In the genomic region with DNA sequence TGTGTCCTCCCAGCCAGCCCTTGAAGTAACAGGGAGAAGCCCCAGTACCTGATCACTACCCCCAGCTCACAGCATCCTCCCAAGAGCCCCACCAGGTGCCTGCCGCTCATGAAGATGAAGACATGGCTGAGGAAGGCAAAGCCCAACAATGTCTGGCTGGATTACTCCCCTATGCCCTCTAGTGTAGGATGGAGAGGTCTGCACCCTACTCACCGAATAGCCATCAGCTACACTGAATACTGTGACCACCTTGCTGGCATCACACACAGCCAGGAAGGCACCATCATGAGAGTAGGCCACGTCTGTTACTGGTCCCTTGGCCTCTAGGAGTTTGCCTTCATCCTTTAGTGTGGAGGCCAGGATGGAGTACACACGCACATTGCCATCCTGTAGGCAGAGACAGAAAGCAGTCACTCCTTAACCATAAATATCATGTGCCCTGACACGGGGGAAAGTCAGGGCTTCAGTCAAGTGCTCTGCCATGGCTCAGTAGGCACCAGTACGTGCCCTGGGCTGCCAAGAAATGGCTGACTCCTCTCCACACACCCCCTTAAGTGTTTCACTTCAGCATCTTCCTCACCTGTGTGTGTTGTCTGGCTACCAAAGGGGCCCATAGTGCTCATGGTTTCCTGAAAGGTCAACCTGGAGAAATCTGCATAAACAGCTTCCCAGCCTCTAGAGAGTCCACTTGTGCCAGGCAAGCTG, we compare ENCODE assay signal across 9 mouse cellular contexts. TPM values are rescaled to one million over a fixed set of nuclear protein-coding genes. Genes with fewer than 3 reads are reported as not detected.
DNase-seq lines count a peak whose midpoint lies in the region; ATAC-seq and TF ChIP-seq lines count a peak whose summit lies in the region.
"Had no signal": no experiment of that assay in that cellular context is flagged by ENCODE, and none has a peak within 500 bp of the region (broad histone marks: within the 10 kb centered on the region; RNA-seq: fewer than 3 reads in every experiment).

No protein-coding gene starts in this region.

- no peak overlapping the region for H3K27ac ChIP-seq in kidney, embryonic 14.5 days (ENCODE audit: low read depth, low read length)
- no peak overlapping the region for H3K27ac ChIP-seq in bone marrow, adult 2 months (ENCODE audit: control insufficient read depth, insufficient read depth, low read depth, low read length, poor library complexity)
- no peak overlapping the region for H3K27ac ChIP-seq in intestine, embryonic 15.5 days
- H3K27ac ChIP-seq in neural tube, embryonic 14.5 days (ENCODE audit: low read depth, low read length): no peak overlapping the region
- H3K27ac ChIP-seq: limb, embryonic 15.5 days had no signal

- peak; percentile 20; the same call in 1 of the 2 replicates for TF ChIP-seq CTCF in bone marrow, adult 2 months (IDR thresholded peaks at IDR 0.05; ENCODE audit: control insufficient read depth, insufficient read depth, low read length)

- peaks cover 85% of the 10 kb centered on the region for H3K36me3 ChIP-seq in kidney, embryonic 14.5 days (ENCODE audit: control insufficient read depth, insufficient read depth, low read length)
- H3K36me3 ChIP-seq in intestine, embryonic 15.5 days: peaks cover 67% of the 10 kb centered on the region
- peaks cover 72% of the 10 kb centered on the region for H3K36me3 ChIP-seq in neural tube, embryonic 14.5 days (ENCODE audit: control insufficient read depth, insufficient read depth, low read length)

- TF ChIP-seq POLR2A in bone marrow, adult 2 months (IDR thresholded peaks at IDR 0.05; ENCODE audit: borderline replicate concordance, control insufficient read depth, low read depth, low read length): no peak

- H3K27me3 ChIP-seq in kidney, embryonic 14.5 days (ENCODE audit: control insufficient read depth, insufficient read depth, low read length): no peaks in the 10 kb centered on the region
- H3K27me3 ChIP-seq in intestine, embryonic 15.5 days (replicated peaks): no peaks in the 10 kb centered on the region
- H3K27me3 ChIP-seq in neural tube, embryonic 14.5 days (ENCODE audit: control insufficient read depth, insufficient read depth, low read length): no peaks in the 10 kb centered on the region
- H3K27me3 ChIP-seq: limb, embryonic 15.5 days had no signal

- no peak overlapping the region for H3K4me3 ChIP-seq in kidney, embryonic 14.5 days (ENCODE audit: low read length)
- H3K4me3 ChIP-seq in bone marrow, adult 2 months (replicated peaks; ENCODE audit: control insufficient read depth, low read depth, low read length): no peak overlapping the region
- H3K4me3 ChIP-seq in intestine, embryonic 15.5 days (replicated peaks): no peak overlapping the region
- H3K4me3 ChIP-seq in neural tube, embryonic 14.5 days (ENCODE audit: low read depth, low read length): no peak overlapping the region
- H3K4me3 ChIP-seq: limb, embryonic 15.5 days had no signal

- WGBS in kidney, embryonic 14.5 days: 72% methylated on average over 6 of the region's 6 CpGs
- WGBS in bone marrow, adult 2 months: 75% methylated on average over 6 of the region's 6 CpGs
- 79% methylated on average over 6 of the region's 6 CpGs for WGBS in intestine, embryonic 15.5 days
- WGBS in neural tube, embryonic 14.5 days: 75% methylated on average over 6 of the region's 6 CpGs

- ATAC-seq in kidney, embryonic 14.5 days (ENCODE audit: low FRiP score, low TSS enrichment): 0 out of 2 replicates have a peak, but pooled peaks have one; percentile 61
- ATAC-seq in intestine, embryonic 15.5 days: 0 out of 2 replicates have a peak, but pooled peaks have one; percentile 29
- peak; percentile 50; the same call in 1 of the 2 replicates for ATAC-seq in neural tube, embryonic 14.5 days (ENCODE audit: low read depth)

- intact Hi-C loops in heart, postnatal 10 days (cut with DNase I): no loop called here

- H3K9ac ChIP-seq in kidney, embryonic 14.5 days (ENCODE audit: low read depth, low read length): no peak overlapping the region
- no peak overlapping the region for H3K9ac ChIP-seq in intestine, embryonic 15.5 days
- no peak overlapping the region for H3K9ac ChIP-seq in neural tube, embryonic 14.5 days (replicated peaks; ENCODE audit: low read depth, low read length)
- H3K9ac ChIP-seq: limb, embryonic 15.5 days had no signal

- H3K4me2 ChIP-seq in kidney, embryonic 14.5 days (replicated peaks; ENCODE audit: low read depth, low read length): no peak overlapping the region
- no peak overlapping the region for H3K4me2 ChIP-seq in intestine, embryonic 15.5 days (replicated peaks)
- H3K4me2 ChIP-seq in neural tube, embryonic 14.5 days (ENCODE audit: low read depth, low read length): no peak overlapping the region
- H3K4me2 ChIP-seq: limb, embryonic 15.5 days had no signal

- no peaks in the 10 kb centered on the region for H3K4me1 ChIP-seq in kidney, embryonic 14.5 days (ENCODE audit: control insufficient read depth, insufficient read depth, low read length)
- H3K4me1 ChIP-seq in bone marrow, adult 2 months (ENCODE audit: control insufficient read depth, insufficient read depth, low read length): no peaks in the 10 kb centered on the region
- H3K4me1 ChIP-seq in intestine, embryonic 15.5 days (replicated peaks): no peaks in the 10 kb centered on the region
- H3K4me1 ChIP-seq in neural tube, embryonic 14.5 days (ENCODE audit: control insufficient read depth, insufficient read depth, low read length): no peaks in the 10 kb centered on the region
- H3K4me1 ChIP-seq: limb, embryonic 15.5 days had no signal

- no peaks in the 10 kb centered on the region for H3K9me3 ChIP-seq in kidney, embryonic 14.5 days (ENCODE audit: control insufficient read depth, low read length)
- no peaks in the 10 kb centered on the region for H3K9me3 ChIP-seq in intestine, embryonic 15.5 days
- H3K9me3 ChIP-seq in neural tube, embryonic 14.5 days (ENCODE audit: control insufficient read depth, low read length): no peaks in the 10 kb centered on the region
- H3K9me3 ChIP-seq: limb, embryonic 15.5 days had no signal

- no peak for DNase-seq in kidney, adult 9 months
- no peak for DNase-seq in ovary, postnatal 10 days (ENCODE audit: low spot score)
- DNase-seq in left cerebral cortex, adult 9 months (ENCODE audit: low spot score in 2 of 2): no peak
- DNase-seq in heart, postnatal 10 days: no peak

RNA-seq across cellular contexts. Expression of gene Slc2a9, which starts 26.9 kb away (rescaled TPM):
- 0.40 and 1.6 TPM in 2 replicates for polyA plus RNA-seq in kidney, embryonic 14.5 days (2014; fragmentation: Nextera tagmentation; extraction: Ambion mirVana)
- 3.0 and 11.1 TPM in 2 replicates for polyA plus RNA-seq in bone marrow, adult 2 months (2011; ENCODE audit: insufficient read depth, insufficient read length, low replicate concordance, missing spikeins)
- 1.6 and 1.8 TPM in 2 replicates for polyA plus RNA-seq in intestine, embryonic 15.5 days (2015; fragmentation: Nextera tagmentation; extraction: Ambion mirVana)
- 0.61 and 0.80 TPM in 2 replicates for polyA plus RNA-seq in neural tube, embryonic 14.5 days (2014; fragmentation: Nextera tagmentation; extraction: Ambion mirVana)
- total RNA-seq in heart, postnatal 10 days (2021): 1 to 10 TPM; 2.2 to 2.8 TPM

RNA-seq across cellular contexts. Expression of gene Wdr1, which starts 33.1 kb away (rescaled TPM):
- polyA plus RNA-seq in kidney, embryonic 14.5 days (2014; fragmentation: Nextera tagmentation; extraction: Ambion mirVana): 151 and 210 TPM in 2 replicates
- 57.3 and 107 TPM in 2 replicates for polyA plus RNA-seq in bone marrow, adult 2 months (2011; ENCODE audit: insufficient read depth, insufficient read length, low replicate concordance, missing spikeins)
- 240 and 243 TPM in 2 replicates for polyA plus RNA-seq in intestine, embryonic 15.5 days (2015; fragmentation: Nextera tagmentation; extraction: Ambion mirVana)
- 181 and 187 TPM in 2 replicates for polyA plus RNA-seq in neural tube, embryonic 14.5 days (2014; fragmentation: Nextera tagmentation; extraction: Ambion mirVana)
- total RNA-seq in heart, postnatal 10 days (2021): 100 to 1,000 TPM; 184 to 188 TPM
